In genomic region chr10:83594526-83594925, GRCm38 (mm10) we compare ENCODE assay signal across 22 mouse cellular contexts. TPM values are rescaled to one million over a fixed set of nuclear protein-coding genes. Genes with fewer than 3 reads are reported as not detected.
DNase-seq lines count a peak whose midpoint lies in the region; ATAC-seq and TF ChIP-seq lines count a peak whose summit lies in the region.
"Had no signal": no experiment of that assay in that cellular context is flagged by ENCODE, and none has a peak within 500 bp of the region (broad histone marks: within the 10 kb centered on the region; RNA-seq: fewer than 3 reads in every experiment).

No protein-coding gene starts in this region.

- H3K4me3 ChIP-seq in layer of hippocampus, adult 2 months, result no peak overlapping the region
- H3K4me3 ChIP-seq: embryonic facial prominence, embryonic 10.5 days; embryonic facial prominence, embryonic 13.5 days; erythroblast, embryonic 14.5 days; forebrain, embryonic 13.5 days; hindbrain, embryonic 12.5 days; hindbrain, embryonic 15.5 days had no signal

- 0 out of 2 replicates have a peak, but pooled peaks have one; percentile 52 for ATAC-seq in frontal cortex, adult (ENCODE audit: low TSS enrichment)
- ATAC-seq: CD4-positive, CD25-positive, alpha-beta regulatory T cell, adult 4 months; forebrain, embryonic 13.5 days; forebrain, embryonic 16.5 days had no signal

- H3K27ac ChIP-seq in layer of hippocampus, adult 2 months, result peak overlapping the region; percentile 36; the same call in 1 of the 2 replicates
- H3K27ac ChIP-seq: embryonic facial prominence, embryonic 10.5 days; embryonic facial prominence, embryonic 13.5 days; forebrain, embryonic 13.5 days; hindbrain, embryonic 12.5 days; hindbrain, embryonic 15.5 days had no signal

- no peak for DNase-seq in frontal cortex, postnatal 10 days (ENCODE audit: low spot score in 2 of 2)
- DNase-seq in layer of hippocampus, adult 2 months (ENCODE audit: low spot score in 2 of 2), result peak; percentile 39 to 40
- DNase-seq in layer of hippocampus, adult 8-10 months (ENCODE audit: low spot score in 2 of 2), result no peak
- DNase-seq in brain, adult 2 months (ENCODE audit: low read depth, low spot score), result peak; percentile 72
- peak; percentile 25 to 49 for DNase-seq in layer of hippocampus, postnatal 14 days (ENCODE audit: low spot score in 2 of 2)
- DNase-seq: adrenal gland, adult 8-10 months; adrenal gland, postnatal 25 days; cerebellum, adult 18-20 months; cerebellum, adult 9-11 months; cerebellum, postnatal 36 days; embryo, embryonic 11 days; gastrocnemius, postnatal 14 days; heart, adult 11 months had no signal

- TF ChIP-seq CTCF in layer of hippocampus, adult 2 months (conservative IDR thresholded peaks at IDR 0.05), result no peak

RNA-seq across cellular contexts. Expression of gene Washc4, which starts 51.0 kb away (rescaled TPM):
- total RNA-seq in layer of hippocampus, adult 2 months (2021), result 10 to 100 TPM; 28.3 to 28.9 TPM
- total RNA-seq in layer of hippocampus, adult 8-10 months (2022), result 10 to 100 TPM; 27.4 to 35.4 (median 31.0) TPM
- total RNA-seq in layer of hippocampus, postnatal 14 days (2021), result 10 to 100 TPM; 23.1 to 24.9 TPM

RNA-seq across cellular contexts. Expression of gene Appl2, which starts 54.0 kb away (rescaled TPM):
- 10 to 100 TPM; 81.1 to 95.5 TPM for total RNA-seq in layer of hippocampus, adult 2 months (2021)
- 100 to 1,000 TPM in 2 of 4 experiments, 10 to 100 TPM in 2; 80.5 to 110 (median 94.9) TPM for total RNA-seq in layer of hippocampus, adult 8-10 months (2022)
- total RNA-seq in layer of hippocampus, postnatal 14 days (2021), result 10 to 100 TPM; 52.1 to 57.4 TPM

Comparison
In these comparisons a context has a peak if more than half of its experiments do, and no peak if none do; other contexts are left out.
1. DNase-seq: peak in layer of hippocampus, adult 2 months (2 of 2), brain, adult 2 months (single experiment) and layer of hippocampus, postnatal 14 days (2 of 2); none in frontal cortex, postnatal 10 days (0 of 2) and layer of hippocampus, adult 8-10 months (0 of 2).